Mouse (Mus musculus) embryonic facial prominence, embryonic 13.5 days (tissue): ENCODE data around the gene Adam22. TPM values are rescaled to one million over a fixed set of nuclear protein-coding genes. Genes with fewer than 3 reads are reported as not detected.

Experiments
- ATAC-seq: fragments of 200-750 bp; cut with Nextera tagmentation; 2 replicates; pipeline ENCODE4 v1.8.0; 2017; ENCODE audit warnings: low read depth; ENCODE audit not compliant: insufficient number of reproducible peaks, insufficient read depth, low FRiP score, low TSS enrichment
- H3K27ac ChIP-seq: fragments of 300-500 bp; sonication (generic); 2 replicates; pipeline ENCODE4 v1.5.1; 2015; ENCODE audit warnings: moderate library complexity, mild to moderate bottlenecking, inconsistent platforms
- H3K27me3 ChIP-seq: fragments of 300-500 bp; sonication (generic); 2 replicates; pipeline ENCODE4 v1.6.1; 2015; ENCODE audit warnings: mild to moderate bottlenecking, inconsistent platforms
- H3K36me3 ChIP-seq: fragments of 300-500 bp; sonication (generic); 2 replicates; pipeline ENCODE4 v1.6.1; 2015; ENCODE audit warnings: mild to moderate bottlenecking, inconsistent platforms
- H3K4me1 ChIP-seq: fragments of 300-500 bp; sonication (generic); 2 replicates; pipeline ENCODE4 v1.6.1; 2015; ENCODE audit warnings: inconsistent platforms
- H3K4me2 ChIP-seq: fragments of 300-500 bp; sonication (generic); 2 replicates; pipeline ENCODE4 v1.6.1; 2015; ENCODE audit warnings: moderate library complexity, mild to moderate bottlenecking, inconsistent platforms
- H3K4me3 ChIP-seq: fragments of 300-500 bp; sonication (generic); 2 replicates; pipeline ENCODE4 v1.5.1; 2015; ENCODE audit warnings: mild to moderate bottlenecking, inconsistent platforms
- H3K9ac ChIP-seq: fragments of 300-500 bp; sonication (generic); 2 replicates; pipeline ENCODE4 v1.6.1; 2015; ENCODE audit warnings: mild to moderate bottlenecking, inconsistent platforms
- H3K9me3 ChIP-seq: fragments of 300-500 bp; sonication (generic); 2 replicates; pipeline ENCODE4 v1.6.1; 2016; ENCODE audit warnings: inconsistent platforms
- WGBS: fragments of 180-500 bp; shearing (Covaris S2); methylation state at CpG from one replicate; pipeline ENCODE4 v1.1.7; 2015; ENCODE audit warnings: mixed read lengths; 5-methylcytosine and 5-hydroxymethylcytosine counted together
- polyA plus RNA-seq: library from polyadenylated mRNA; unstranded; fragments of >200 nt; fragmentation: Nextera tagmentation; extraction: Ambion mirVana; gene quantifications from 2 replicates; pipeline ENCODE4 v1.2.1, GENCODE M21; 2015

The Adam22 gene
- polyA plus RNA-seq, 1 experiment from 2014 or later: 12.2 TPM

- H3K27me3 ChIP-seq: peaks cover 9% of the 10 kb centered on the region; the same call in 1 of the 2 replicates
- H3K4me2 ChIP-seq: peak overlapping the region; percentile 84
- H3K9me3 ChIP-seq: no peaks in the 10 kb centered on the region
- 0 out of 2 replicates have a peak, but pooled peaks have one; percentile 41 for ATAC-seq
- H3K4me3 ChIP-seq: peak overlapping the region; percentile 80
- no peak overlapping the region for H3K27ac ChIP-seq
- no peaks in the 10 kb centered on the region for H3K36me3 ChIP-seq
- peaks cover 3% of the 10 kb centered on the region; the same call in 1 of the 2 replicates for H3K4me1 ChIP-seq
- WGBS: 1% methylated on average over 24 of the region's 25 CpGs
- H3K9ac ChIP-seq: peak overlapping the region; percentile 78
Observed at GRCm38 (mm10) chr5:8366771-8367613, 968 bp downstream of the Adam22 start.

GRCm38 (mm10) chr5:8362361-8362760 lies 5.6 kb downstream of the Adam22 start:
- WGBS: 56% methylated on average over 1 of the region's 1 CpGs
- Histone ChIP-seq H3K4me1 (peaks cover 3% of the 10 kb centered on the region; the same call in 1 of the 2 replicates), H3K4me3 (no peak overlapping the region), H3K27ac (no peak overlapping the region), H3K9me3 (no peaks in the 10 kb centered on the region), H3K36me3 (no peaks in the 10 kb centered on the region), H3K9ac (no peak overlapping the region), H3K27me3 (no peaks in the 10 kb centered on the region), H3K4me2 (no peak overlapping the region)
- ATAC-seq: no peak

- no peak for ATAC-seq
- 83% methylated on average over 8 of the region's 8 CpGs for WGBS
- no peak overlapping the region for H3K9ac ChIP-seq
Observed at GRCm38 (mm10) chr5:8357677-8358076, 10.3 kb downstream of the Adam22 start.

GRCm38 (mm10) chr5:8356885-8357651 lies 10.9 kb downstream of the Adam22 start:
- no peaks in the 10 kb centered on the region for H3K36me3 ChIP-seq
- H3K27ac ChIP-seq: no peak overlapping the region
- H3K4me3 ChIP-seq: no peak overlapping the region
- no peaks in the 10 kb centered on the region for H3K4me1 ChIP-seq
- H3K27me3 ChIP-seq: no peaks in the 10 kb centered on the region
- H3K9ac ChIP-seq: no peak overlapping the region
- H3K4me2 ChIP-seq: no peak overlapping the region
- no peak for ATAC-seq
- 54% methylated on average over 13 of the region's 13 CpGs for WGBS
- H3K9me3 ChIP-seq: no peaks in the 10 kb centered on the region

More at GRCm38 (mm10) chr5:8357677-8358076, 10.3 kb downstream of the Adam22 start:
- Histone ChIP-seq H3K27me3 (no peaks in the 10 kb centered on the region), H3K27ac (no peak overlapping the region), H3K4me3 (no peak overlapping the region), H3K4me1 (no peaks in the 10 kb centered on the region), H3K36me3 (no peaks in the 10 kb centered on the region), H3K4me2 (no peak overlapping the region), H3K9me3 (no peaks in the 10 kb centered on the region)

GRCm38 (mm10) chr5:8356326-8356725 lies 11.6 kb downstream of the Adam22 start:
- no peaks in the 10 kb centered on the region for H3K27me3 ChIP-seq
- H3K9me3 ChIP-seq: no peaks in the 10 kb centered on the region
- no peak overlapping the region for H3K4me2 ChIP-seq
- H3K36me3 ChIP-seq: no peaks in the 10 kb centered on the region
- no peak overlapping the region for H3K4me3 ChIP-seq
- no peak overlapping the region for H3K27ac ChIP-seq
- 53% methylated on average over 2 of the region's 2 CpGs for WGBS
- no peaks in the 10 kb centered on the region for H3K4me1 ChIP-seq
- ATAC-seq: no peak
- H3K9ac ChIP-seq: no peak overlapping the region

- Histone ChIP-seq H3K4me1 (no peaks in the 10 kb centered on the region), H3K4me3 (no peak overlapping the region), H3K27me3 (no peaks in the 10 kb centered on the region), H3K9me3 (no peaks in the 10 kb centered on the region), H3K9ac (no peak overlapping the region), H3K36me3 (no peaks in the 10 kb centered on the region), H3K27ac (no peak overlapping the region), H3K4me2 (no peak overlapping the region)
- no peak for ATAC-seq
- 48% methylated on average over 10 of the region's 10 CpGs for WGBS
Observed at GRCm38 (mm10) chr5:8349557-8349956, 18.4 kb downstream of the Adam22 start.

- Histone ChIP-seq H3K9ac (no peak overlapping the region), H3K27me3 (no peaks in the 10 kb centered on the region), H3K4me1 (no peaks in the 10 kb centered on the region), H3K4me3 (no peak overlapping the region), H3K27ac (no peak overlapping the region), H3K4me2 (no peak overlapping the region), H3K36me3 (no peaks in the 10 kb centered on the region), H3K9me3 (no peaks in the 10 kb centered on the region)
- ATAC-seq: no peak
Observed at GRCm38 (mm10) chr5:8346329-8346728, 21.6 kb downstream of the Adam22 start.

GRCm38 (mm10) chr5:8343296-8343695 lies 24.7 kb downstream of the Adam22 start:
- H3K36me3 ChIP-seq: no peaks in the 10 kb centered on the region
- WGBS: 92% methylated on average over 3 of the region's 3 CpGs
- H3K4me1 ChIP-seq: no peaks in the 10 kb centered on the region
- no peaks in the 10 kb centered on the region for H3K27me3 ChIP-seq
- ATAC-seq: no peak
- H3K9ac ChIP-seq: no peak overlapping the region
- no peak overlapping the region for H3K27ac ChIP-seq
- no peaks in the 10 kb centered on the region for H3K9me3 ChIP-seq
- no peak overlapping the region for H3K4me2 ChIP-seq
- H3K4me3 ChIP-seq: no peak overlapping the region

GRCm38 (mm10) chr5:8341676-8342075 lies 26.3 kb downstream of the Adam22 start:
- Histone ChIP-seq H3K9me3 (no peaks in the 10 kb centered on the region), H3K4me3 (no peak overlapping the region), H3K27ac (no peak overlapping the region), H3K4me2 (no peak overlapping the region), H3K4me1 (no peaks in the 10 kb centered on the region), H3K36me3 (no peaks in the 10 kb centered on the region), H3K27me3 (no peaks in the 10 kb centered on the region), H3K9ac (no peak overlapping the region)
- WGBS: 92% methylated on average over 4 of the region's 4 CpGs
- ATAC-seq: no peak

- Histone ChIP-seq H3K4me1 (no peaks in the 10 kb centered on the region), H3K4me2 (no peak overlapping the region), H3K27me3 (no peaks in the 10 kb centered on the region), H3K9me3 (no peaks in the 10 kb centered on the region), H3K9ac (no peak overlapping the region), H3K27ac (no peak overlapping the region), H3K4me3 (no peak overlapping the region), H3K36me3 (no peaks in the 10 kb centered on the region)
- no peak for ATAC-seq
- 70% methylated on average over 4 of the region's 4 CpGs for WGBS
Observed at GRCm38 (mm10) chr5:8327645-8328269, 40.2 kb downstream of the Adam22 start.

- H3K4me1 ChIP-seq: no peaks in the 10 kb centered on the region
- H3K36me3 ChIP-seq: no peaks in the 10 kb centered on the region
- ATAC-seq: no peak
- no peaks in the 10 kb centered on the region for H3K9me3 ChIP-seq
- no peak overlapping the region for H3K9ac ChIP-seq
- H3K27ac ChIP-seq: no peak overlapping the region
- 56% methylated on average over 5 of the region's 5 CpGs for WGBS
- H3K27me3 ChIP-seq: no peaks in the 10 kb centered on the region
- no peak overlapping the region for H3K4me3 ChIP-seq
- H3K4me2 ChIP-seq: no peak overlapping the region
Observed at GRCm38 (mm10) chr5:8326671-8327070, 41.3 kb downstream of the Adam22 start.
